ENCODE assay signal across 24 mouse cellular contexts in the genomic region with DNA sequence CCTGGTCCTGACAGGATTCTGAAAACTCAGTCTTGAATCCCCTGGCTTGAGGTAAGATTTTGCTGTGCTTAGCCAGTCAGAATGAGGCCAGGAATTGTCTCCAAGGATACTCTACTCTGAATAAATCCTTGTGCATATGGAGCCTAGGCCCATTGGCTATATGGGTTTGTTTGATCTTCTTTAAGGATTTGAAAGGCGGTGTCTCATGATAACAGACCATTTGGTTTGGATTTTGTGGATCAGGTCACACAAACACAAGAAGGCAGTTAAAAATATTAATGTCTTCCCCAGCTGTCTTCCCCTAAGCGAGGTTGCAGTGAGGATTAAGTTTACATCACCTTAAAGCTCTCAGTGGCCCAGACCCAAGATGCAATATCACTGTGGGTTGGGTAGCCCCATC. TPM values are rescaled to one million over a fixed set of nuclear protein-coding genes. Genes with fewer than 3 reads are reported as not detected.
A peak's percentile ranks its signal among the peaks of the same experiment; 100 is the strongest.
DNase-seq lines count a peak whose midpoint lies in the region; ATAC-seq and TF ChIP-seq lines count a peak whose summit lies in the region.
"Had no signal": no experiment of that assay in that cellular context is flagged by ENCODE, and none has a peak within 500 bp of the region (broad histone marks: within the 10 kb centered on the region; RNA-seq: fewer than 3 reads in every experiment).

No protein-coding gene starts in this region.

- H3K36me3 ChIP-seq in limb, embryonic 13.5 days, result peaks cover 3% of the 10 kb centered on the region; the same call in 1 of the 2 replicates
- H3K36me3 ChIP-seq in limb, embryonic 10.5 days, result no peaks in the 10 kb centered on the region
- no peaks in the 10 kb centered on the region for H3K36me3 ChIP-seq in lung, embryonic 14.5 days (ENCODE audit: insufficient read depth)
- H3K36me3 ChIP-seq in limb, embryonic 14.5 days (ENCODE audit: control insufficient read depth, insufficient read depth, low read length), result no peaks in the 10 kb centered on the region
- H3K36me3 ChIP-seq: G1E had no signal

- H3K27me3 ChIP-seq in limb, embryonic 13.5 days, result no peaks in the 10 kb centered on the region
- H3K27me3 ChIP-seq in limb, embryonic 10.5 days (ENCODE audit: low read depth, poor library complexity, severe bottlenecking), result no peaks in the 10 kb centered on the region
- H3K27me3 ChIP-seq in lung, embryonic 14.5 days (ENCODE audit: insufficient read depth, low read length), result no peaks in the 10 kb centered on the region
- H3K27me3 ChIP-seq in limb, embryonic 14.5 days (ENCODE audit: control insufficient read depth, insufficient read depth, low read length), result no peaks in the 10 kb centered on the region
- H3K27me3 ChIP-seq: Patski had no signal

- H3K4me1 ChIP-seq in limb, embryonic 13.5 days, result no peaks in the 10 kb centered on the region
- H3K4me1 ChIP-seq in limb, embryonic 10.5 days, result 0 out of 2 replicates have a peak, but pooled peaks cover 5% of the 10 kb centered on the region
- peaks cover 8% of the 10 kb centered on the region for H3K4me1 ChIP-seq in lung, embryonic 14.5 days (ENCODE audit: insufficient read depth)
- H3K4me1 ChIP-seq in limb, embryonic 14.5 days (ENCODE audit: control insufficient read depth, insufficient read depth, low read length), result no peaks in the 10 kb centered on the region

- no peak for TF ChIP-seq CTCF in lung, embryonic 14.5 days (IDR thresholded peaks at IDR 0.05; ENCODE audit: low read depth)

- ATAC-seq in limb, embryonic 13.5 days (ENCODE audit: low FRiP score, low read depth), result peak; percentile 59; the same call in 1 of the 2 replicates
- 0 out of 2 replicates have a peak, but pooled peaks have one; percentile 23 for ATAC-seq in lung, embryonic 14.5 days (ENCODE audit: insufficient read depth)
- ATAC-seq in limb, embryonic 14.5 days (ENCODE audit: low FRiP score, low read depth), result no peak
- ATAC-seq: activated CD4-positive, CD25-positive, alpha-beta regulatory T cell, adult 4 months; CD4-positive, CD25-positive, alpha-beta regulatory T cell, adult 4 months; Patski had no signal

- no peak for TF ChIP-seq POLR2A in limb, embryonic 14.5 days (IDR thresholded peaks at IDR 0.05; ENCODE audit: borderline replicate concordance, extremely low read depth, insufficient read depth, insufficient read length)

- H3K27ac ChIP-seq in limb, embryonic 13.5 days, result no peak overlapping the region
- no peak overlapping the region for H3K27ac ChIP-seq in limb, embryonic 10.5 days
- H3K27ac ChIP-seq in lung, embryonic 14.5 days (ENCODE audit: low read depth), result no peak overlapping the region
- no peak overlapping the region for H3K27ac ChIP-seq in limb, embryonic 14.5 days (replicated peaks; ENCODE audit: low read depth, low read length)

- H3K4me3 ChIP-seq in limb, embryonic 13.5 days, result no peak overlapping the region
- no peak overlapping the region for H3K4me3 ChIP-seq in limb, embryonic 10.5 days
- H3K4me3 ChIP-seq in lung, embryonic 14.5 days (ENCODE audit: low read depth, low read length), result no peak overlapping the region
- H3K4me3 ChIP-seq in limb, embryonic 14.5 days (replicated peaks; ENCODE audit: low read length), result no peak overlapping the region

- peak; percentile 72 for DNase-seq in heart, adult 11 months
- no peak for DNase-seq in heart, postnatal 4 days
- DNase-seq in limb, embryonic 10.5 days (ENCODE audit: low spot score), result no peak
- DNase-seq in lung, embryonic 14.5 days, result no peak
- no peak for DNase-seq in lung, postnatal 4 days
- DNase-seq in limb, embryonic 14.5 days (ENCODE audit: low spot score), result peak; percentile 24
- DNase-seq in frontal cortex, postnatal 36 days (ENCODE audit: low spot score in 2 of 2), result no peak
- DNase-seq: adrenal gland, adult 2 months; adrenal gland, adult 8-10 months; adrenal gland, postnatal 10 days; adrenal gland, postnatal 14 days; adrenal gland, postnatal 25 days; adrenal gland, postnatal 36 days; B cell, adult 2 months; cerebellum, adult 11 months; cerebellum, adult 11-12 months had no signal

- no peak overlapping the region for H3K4me2 ChIP-seq in limb, embryonic 13.5 days (replicated peaks)
- H3K4me2 ChIP-seq in lung, embryonic 14.5 days, result no peak overlapping the region
- H3K4me2 ChIP-seq in limb, embryonic 14.5 days (replicated peaks; ENCODE audit: low read depth, low read length, severe bottlenecking), result no peak overlapping the region

- no peak overlapping the region for H3K9ac ChIP-seq in limb, embryonic 13.5 days
- H3K9ac ChIP-seq in lung, embryonic 14.5 days, result no peak overlapping the region
- no peak overlapping the region for H3K9ac ChIP-seq in limb, embryonic 14.5 days (ENCODE audit: low read depth, low read length, severe bottlenecking)

- no peaks in the 10 kb centered on the region for H3K9me3 ChIP-seq in limb, embryonic 13.5 days
- H3K9me3 ChIP-seq in limb, embryonic 10.5 days (replicated peaks), result no peaks in the 10 kb centered on the region
- no peaks in the 10 kb centered on the region for H3K9me3 ChIP-seq in lung, embryonic 14.5 days (ENCODE audit: low read depth, low read length)
- H3K9me3 ChIP-seq in limb, embryonic 14.5 days (ENCODE audit: control insufficient read depth, low read length), result no peaks in the 10 kb centered on the region
- H3K9me3 ChIP-seq: G1E had no signal

- WGBS in limb, embryonic 13.5 days, result 54% methylated on average over 2 of the region's 2 CpGs
- 72% methylated on average over 2 of the region's 2 CpGs for WGBS in limb, embryonic 10.5 days
- WGBS in lung, embryonic 14.5 days, result 40% methylated on average over 2 of the region's 2 CpGs
- 63% methylated on average over 2 of the region's 2 CpGs for WGBS in limb, embryonic 14.5 days

RNA-seq across cellular contexts. Expression of gene Gm36028, which starts 18.5 kb away (rescaled TPM):
- under 1 TPM; 0.47 to 0.79 TPM for total RNA-seq in heart, postnatal 4 days (2021)
- polyA plus RNA-seq in limb, embryonic 13.5 days (2015; fragmentation: Nextera tagmentation; extraction: Ambion mirVana), result 0.13 and 0.22 TPM in 2 replicates
- not detected in 2 replicates for polyA plus RNA-seq in limb, embryonic 10.5 days (2016; fragmentation: Nextera tagmentation; extraction: Ambion mirVana)
- 0.38 and 0.46 TPM in 2 replicates for polyA plus RNA-seq in lung, embryonic 14.5 days (2014; fragmentation: Nextera tagmentation; extraction: Ambion mirVana)
- polyA plus RNA-seq in limb, embryonic 14.5 days (2012; rRNA removed), result 0.15 and 0.20 TPM in 2 replicates
- not detected in 2 replicates for polyA plus RNA-seq in limb, embryonic 14.5 days (2014; fragmentation: Nextera tagmentation; extraction: Ambion mirVana)
- total RNA-seq: CH12.LX, ES-E14, MEL had no signal
- polyA plus RNA-seq: activated CD4-positive, CD25-positive, alpha-beta regulatory T cell, adult 4 months; CD4-positive, CD25-positive, alpha-beta regulatory T cell, adult 4 months; G1E had no signal

RNA-seq across cellular contexts. Expression of gene Lrrc58, which starts 25.8 kb away (rescaled TPM):
- 10 to 100 TPM; 89.6 to 90.1 TPM for total RNA-seq in heart, postnatal 4 days (2021)
- polyA plus RNA-seq in limb, embryonic 13.5 days (2015; fragmentation: Nextera tagmentation; extraction: Ambion mirVana), result 58.9 and 62.3 TPM in 2 replicates
- 66.3 and 67.8 TPM in 2 replicates for polyA plus RNA-seq in limb, embryonic 10.5 days (2016; fragmentation: Nextera tagmentation; extraction: Ambion mirVana)
- 73.9 and 78.4 TPM in 2 replicates for polyA plus RNA-seq in lung, embryonic 14.5 days (2014; fragmentation: Nextera tagmentation; extraction: Ambion mirVana)
- 23.4 and 27.1 TPM in 2 replicates for polyA plus RNA-seq in limb, embryonic 14.5 days (2012; rRNA removed)
- polyA plus RNA-seq in limb, embryonic 14.5 days (2014; fragmentation: Nextera tagmentation; extraction: Ambion mirVana), result 54.7 and 56.8 TPM in 2 replicates

Comparison
In these comparisons a context has a peak if more than half of its experiments do, and no peak if none do; other contexts are left out.
1. DNase-seq: peak in heart, adult 11 months (single experiment) and limb, embryonic 14.5 days (single experiment); none in heart, postnatal 4 days (single experiment), limb, embryonic 10.5 days (single experiment), lung, embryonic 14.5 days (single experiment), lung, postnatal 4 days (0 of 2) and frontal cortex, postnatal 36 days (0 of 2).